Mouse (Mus musculus) retina, adult 2 months (tissue): Measurements from ENCODE around the gene Gm1043.

Source experiments
- DNase-seq: peaks from one replicate; pipeline ENCODE4 v3.0.0-alpha.2; 2012; ENCODE audit warnings: low read depth, low spot score

Gm1043 gene

DNA sequence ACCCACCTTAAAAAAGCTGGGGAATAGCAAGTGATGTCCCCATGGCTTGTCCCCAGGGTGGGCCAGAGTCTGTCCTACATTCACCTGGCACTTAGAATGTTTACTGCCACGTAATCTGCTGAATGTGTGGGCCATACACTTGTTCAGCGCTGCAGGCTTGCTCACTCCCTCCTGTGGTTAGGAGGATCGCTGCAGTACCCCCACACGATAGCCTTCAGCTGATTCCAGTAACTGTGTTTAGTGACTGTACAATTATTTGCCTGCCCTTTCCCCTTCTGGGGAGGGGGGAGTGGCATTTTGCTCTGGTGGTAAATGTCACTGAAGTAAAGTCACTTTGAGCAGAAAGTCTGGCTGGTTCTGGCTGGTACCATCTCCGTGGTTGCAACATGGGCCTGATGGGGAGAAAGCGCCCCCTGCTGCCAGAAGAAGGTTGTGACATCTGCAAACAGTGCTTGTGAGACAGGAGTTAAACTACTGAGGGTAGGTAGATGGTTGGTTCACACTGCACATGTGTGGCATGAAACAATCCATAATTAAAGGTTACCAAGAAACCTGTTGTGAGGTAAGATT, 24.2 kb downstream of the Gm1043 start:
- DNase-seq, result peak; percentile 33

DNA sequence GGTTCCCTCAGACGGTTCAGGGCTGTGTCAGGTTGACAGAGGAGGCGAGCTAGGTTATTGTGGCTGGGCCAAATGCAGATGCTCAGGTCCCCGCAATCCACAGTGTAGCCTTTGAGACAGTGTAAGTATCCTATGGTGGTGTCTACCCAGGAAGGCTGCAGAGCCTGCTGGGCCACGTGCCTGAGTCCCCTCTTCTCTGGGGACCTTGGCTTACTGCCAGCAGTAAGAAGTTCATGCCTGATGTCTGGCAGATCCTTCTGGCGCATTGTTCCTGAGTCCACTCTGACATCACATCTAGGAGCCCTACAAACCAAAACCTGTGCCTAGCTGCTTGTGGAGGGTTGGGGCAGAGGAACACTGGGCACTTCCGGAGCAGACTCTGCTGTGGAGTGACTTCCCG, 27.2 kb downstream of the Gm1043 start:
- no peak for DNase-seq

DNA sequence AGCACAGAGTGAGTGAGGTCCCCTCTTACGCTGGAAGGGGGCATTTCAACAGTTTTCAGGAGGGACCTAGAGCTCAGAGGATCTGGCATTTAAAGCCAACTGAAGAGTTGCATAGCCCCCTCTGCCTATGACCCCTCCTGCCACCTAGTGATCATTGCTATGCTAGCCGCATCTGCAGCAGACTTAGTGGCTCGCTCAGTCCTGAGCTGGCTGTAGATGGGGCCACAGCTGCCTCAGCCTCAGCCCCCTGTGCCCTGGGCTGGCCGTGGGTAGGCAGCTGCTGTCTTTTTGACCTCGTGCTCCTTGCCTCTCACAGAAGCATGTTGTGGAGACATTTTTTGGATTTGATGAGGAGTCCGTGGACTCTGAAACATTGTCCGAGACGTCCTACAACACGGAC, 32.0 kb downstream of the Gm1043 start:
- DNase-seq, result no peak

DNA sequence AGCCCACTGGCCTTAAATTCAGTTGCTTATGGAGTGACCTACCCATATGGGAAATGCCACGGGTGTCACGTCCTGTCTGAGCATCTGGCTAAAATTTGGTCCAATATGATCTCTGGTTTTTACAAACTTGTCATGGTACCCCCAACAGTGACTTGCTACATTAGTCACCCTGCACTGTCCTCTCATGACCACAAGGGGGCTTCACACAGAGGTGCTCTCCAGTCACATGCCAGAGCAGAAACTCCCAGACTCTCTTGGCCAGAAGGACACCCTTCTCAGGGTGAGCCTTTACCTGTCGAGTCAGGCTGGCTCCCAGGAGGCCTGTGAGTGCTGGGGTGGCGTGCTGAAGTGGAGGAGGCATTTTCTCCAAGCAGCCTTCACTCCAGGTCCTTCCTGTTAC, 33.1 kb downstream of the Gm1043 start:
- no peak for DNase-seq

DNA sequence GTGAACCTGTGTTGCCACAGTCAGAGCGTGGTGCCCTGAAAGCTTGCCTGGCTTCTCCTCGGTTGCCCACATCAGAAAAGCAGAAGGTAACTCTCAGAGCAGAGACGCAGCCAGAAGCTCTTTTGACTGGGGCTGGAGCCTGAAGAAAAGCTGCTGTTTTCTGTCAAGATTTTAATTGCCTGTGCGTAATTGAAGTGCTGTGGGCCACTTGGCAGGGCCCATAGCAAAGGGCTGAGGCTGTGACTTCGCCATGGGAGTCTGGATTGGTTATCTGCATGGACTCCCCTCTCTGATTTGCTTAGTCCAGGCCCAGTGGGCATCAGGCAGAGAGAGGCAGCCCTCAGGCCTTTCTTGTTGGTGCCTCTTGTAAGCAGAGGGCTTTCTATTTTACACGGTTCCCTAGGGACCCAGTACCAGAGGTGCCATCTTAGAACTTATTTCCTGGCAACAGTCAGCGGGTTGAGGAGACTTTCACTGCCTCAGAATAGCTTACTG, 36.1 kb downstream of the Gm1043 start:
- no peak for DNase-seq

DNA sequence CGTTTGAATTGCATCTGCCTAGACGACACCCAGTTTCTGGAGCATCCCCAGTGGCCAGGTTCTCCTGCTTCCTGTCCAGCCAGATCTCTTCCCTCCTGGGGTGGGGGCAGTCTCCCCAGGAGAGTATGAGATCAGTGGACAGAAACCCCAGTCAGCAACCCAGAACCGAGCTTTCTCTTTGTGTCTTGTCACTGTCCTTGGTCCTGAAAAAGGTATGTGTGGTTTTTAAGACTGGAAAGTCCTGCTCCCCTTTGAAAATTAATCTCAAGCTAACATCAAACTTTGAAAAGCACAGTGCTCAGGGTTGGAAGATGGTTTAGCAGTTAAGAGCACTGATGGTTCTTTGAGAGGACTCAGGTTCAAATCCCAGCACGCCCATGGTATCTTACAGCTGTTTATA, 46.7 kb downstream of the Gm1043 start:
- DNase-seq, result no peak

DNA sequence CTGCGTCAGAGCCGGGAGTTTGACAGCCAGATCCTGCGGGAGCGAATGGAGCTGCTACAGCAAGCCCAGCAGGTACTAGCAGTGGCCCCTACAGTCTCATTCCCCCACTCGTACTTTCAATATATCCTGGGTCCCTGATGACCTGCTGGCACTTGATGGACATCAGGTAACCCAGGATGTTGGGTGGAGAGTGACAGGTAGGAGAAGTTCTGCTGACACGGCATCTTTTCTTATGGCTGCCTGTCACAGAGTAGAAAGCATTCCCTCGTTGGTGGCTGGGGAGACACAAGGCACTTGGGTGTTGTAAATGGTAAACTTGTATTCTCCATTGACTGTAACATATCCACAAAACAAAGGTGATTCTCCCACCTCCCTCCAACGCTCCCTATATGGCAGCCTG, 56.6 kb downstream of the Gm1043 start:
- DNase-seq, result no peak

DNA sequence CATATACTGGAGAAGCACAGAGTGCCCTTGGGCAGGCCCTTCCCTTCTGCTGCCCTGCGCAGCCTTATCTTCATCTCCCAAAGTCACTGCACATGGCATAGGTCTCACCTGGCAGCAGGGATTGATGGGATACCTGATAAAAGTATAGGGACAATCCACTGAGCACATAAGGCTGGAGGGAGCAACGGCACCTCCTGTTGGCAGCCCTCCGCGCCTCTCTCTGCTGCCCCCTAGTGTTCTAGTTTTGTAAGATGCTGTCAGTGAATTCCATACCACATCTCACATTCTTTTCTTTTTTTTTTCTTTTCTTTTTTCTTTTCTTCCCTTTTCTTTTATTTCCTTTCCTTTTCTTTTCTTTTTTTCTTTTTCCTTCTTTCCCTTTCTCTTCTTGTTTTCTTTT, 62.4 kb downstream of the Gm1043 start:
- DNase-seq, result peak; percentile 36

DNA sequence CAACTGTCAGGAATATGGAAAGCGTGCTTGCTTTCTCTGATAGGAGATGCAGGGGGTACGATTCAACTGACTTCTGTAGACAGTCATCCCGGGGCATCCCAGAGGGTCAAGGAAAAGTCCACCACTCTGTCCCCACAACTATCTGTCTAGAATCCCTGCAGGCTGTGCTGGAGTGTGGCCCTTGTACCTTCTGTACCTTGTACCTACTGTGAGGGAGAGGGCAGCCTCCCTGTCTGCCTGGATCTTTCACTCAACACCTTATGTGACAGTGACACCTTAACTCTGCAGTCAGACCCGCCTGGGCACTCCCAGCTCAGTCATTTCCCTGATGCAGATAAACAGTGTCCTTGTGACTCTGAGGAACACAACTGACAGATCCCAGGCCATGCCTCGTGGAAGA, 65.5 kb downstream of the Gm1043 start:
- DNase-seq, result no peak

DNA sequence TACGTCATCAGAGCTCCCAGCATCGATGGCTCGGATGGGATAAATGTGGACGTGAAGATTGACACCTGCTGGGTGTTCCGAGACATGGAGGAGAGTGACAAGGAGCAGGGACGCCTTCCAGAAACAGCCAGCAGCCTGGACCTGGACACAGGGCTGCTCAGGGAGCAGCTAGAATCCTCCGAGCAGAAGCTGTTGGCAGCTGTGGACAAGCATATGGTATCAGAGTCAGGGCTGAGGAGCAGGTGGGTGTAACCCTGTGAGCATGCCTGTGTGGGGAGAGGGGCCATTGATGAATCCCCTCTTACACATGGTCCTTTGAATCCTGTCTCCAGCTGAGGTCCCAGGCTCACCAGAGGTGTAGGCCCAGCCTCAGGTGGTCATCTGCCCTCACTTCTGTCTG, 69.3 kb downstream of the Gm1043 start:
- DNase-seq, result no peak

DNA sequence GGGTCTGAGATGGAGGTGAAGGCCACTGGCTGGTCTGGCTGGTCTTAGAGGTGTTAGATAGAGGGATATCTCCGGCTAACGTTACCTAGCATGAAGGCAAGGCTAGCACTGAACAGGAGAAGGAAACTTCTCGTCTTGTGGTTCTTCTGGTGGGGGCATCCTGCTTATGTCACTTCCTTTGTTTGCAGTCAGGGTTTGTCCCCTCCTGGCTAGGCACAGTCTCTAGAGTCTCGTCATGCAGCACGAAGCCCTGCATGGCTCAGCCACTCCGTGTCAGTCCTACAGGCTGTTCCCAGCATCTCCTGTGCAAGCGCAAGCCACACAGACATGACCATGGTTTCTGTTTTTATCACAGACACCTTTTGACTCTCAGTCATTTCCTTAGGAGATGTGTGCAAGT, 73.2 kb downstream of the Gm1043 start:
- DNase-seq, result no peak

DNA sequence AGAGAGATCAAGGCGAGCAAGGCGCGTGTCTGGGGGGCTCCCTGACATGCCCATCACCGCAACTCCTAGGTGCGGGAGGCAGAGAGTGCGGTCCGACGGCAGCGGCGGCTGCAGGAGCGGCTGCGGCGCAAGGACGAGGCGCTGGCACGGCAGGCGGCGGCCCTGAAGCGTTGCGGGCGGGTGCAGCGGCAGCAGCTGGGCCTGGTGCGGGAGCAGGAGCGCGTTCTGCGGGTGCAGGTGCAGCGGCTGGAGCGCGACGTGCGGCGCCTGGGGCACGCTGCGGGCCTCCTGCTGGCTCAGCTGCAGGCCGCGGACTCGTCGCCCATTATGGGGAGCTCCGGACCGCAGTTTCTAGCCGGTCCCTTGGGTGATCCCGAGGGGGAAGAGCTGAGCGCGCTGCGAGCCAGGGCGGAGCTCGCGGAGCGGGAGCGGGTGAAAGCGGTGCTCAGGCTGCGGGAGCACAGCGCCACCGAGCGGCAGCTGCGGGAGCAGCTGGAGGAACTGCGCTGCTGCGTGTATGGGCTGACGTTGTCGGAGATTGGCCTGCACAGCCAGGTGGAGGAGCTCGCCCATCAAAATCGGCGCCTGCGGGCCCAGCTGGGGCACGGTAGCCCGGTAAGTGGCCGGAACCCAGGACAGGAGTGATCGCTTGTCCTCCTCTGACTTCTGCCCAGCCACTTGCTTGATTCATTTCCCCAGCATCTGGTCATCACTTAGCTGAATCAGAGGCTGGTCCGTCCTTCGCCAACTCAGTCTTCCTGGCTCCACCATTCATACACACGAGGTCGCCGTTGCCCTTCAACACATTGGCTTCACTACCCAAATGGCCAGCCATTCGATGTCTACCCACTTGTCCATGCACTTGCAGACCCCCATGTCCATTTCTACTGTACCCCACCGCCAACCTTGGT, 78.0 kb downstream of the Gm1043 start:
- DNase-seq, result peak; percentile 37

DNA sequence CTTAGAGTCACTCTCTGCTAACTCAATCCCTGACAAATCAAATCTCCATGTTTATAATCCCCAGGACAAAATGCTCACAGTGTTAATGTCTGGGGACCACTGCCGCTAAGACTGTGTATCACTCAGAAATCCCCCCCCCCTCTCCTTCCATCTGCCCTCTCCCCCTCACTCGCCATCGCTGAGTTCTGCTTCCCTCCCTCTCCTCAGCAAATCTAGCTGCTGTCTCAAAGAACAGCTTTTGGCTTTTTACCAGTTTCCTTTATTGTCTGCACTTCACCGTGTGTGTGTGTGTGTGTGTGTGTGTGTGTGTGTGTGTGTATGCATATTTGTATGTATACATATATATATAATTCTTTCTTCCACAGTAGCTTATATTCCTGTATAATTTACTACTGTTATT, 91.3 kb downstream of the Gm1043 start:
- no peak for DNase-seq

DNA sequence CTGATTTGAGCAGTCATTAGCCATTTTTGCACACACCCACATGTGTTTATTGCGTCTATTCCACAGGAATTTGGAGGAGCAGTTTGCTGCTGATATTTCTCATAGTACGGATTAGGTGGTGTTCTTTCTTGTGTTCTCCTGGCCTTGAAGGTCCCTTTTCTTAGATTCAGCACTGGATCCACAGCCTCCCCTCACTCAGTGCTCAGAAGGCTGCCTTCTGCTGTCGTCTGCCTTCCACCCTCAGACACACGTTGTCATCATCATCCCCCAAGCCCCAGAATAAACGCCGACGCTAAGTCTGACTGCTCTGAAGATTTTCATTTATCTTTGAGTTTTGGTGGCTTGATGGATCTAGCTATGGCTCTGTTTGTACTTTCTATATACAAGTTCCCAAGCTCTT, 91.9 kb downstream of the Gm1043 start:
- no peak for DNase-seq

DNA sequence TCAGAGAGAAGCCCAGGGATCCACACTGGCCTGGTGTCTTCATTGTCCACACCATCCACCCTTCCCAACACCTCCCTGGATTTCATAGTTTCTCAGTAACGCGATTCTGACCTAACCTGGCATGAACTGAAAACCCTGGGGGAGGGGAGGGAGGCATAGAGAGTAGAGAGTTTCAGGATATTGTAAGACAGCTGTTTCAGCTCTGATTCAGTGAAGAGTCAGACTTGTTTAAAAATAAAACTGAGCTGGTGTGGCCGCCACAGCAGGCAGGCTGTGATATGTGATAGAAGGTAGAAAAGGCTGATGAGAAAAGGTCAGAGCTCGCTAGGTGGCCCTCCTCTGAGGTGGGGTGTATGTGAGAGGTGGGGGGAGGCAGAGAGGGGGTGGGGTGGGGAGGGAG, 93.6 kb downstream of the Gm1043 start:
- DNase-seq, result no peak

DNA sequence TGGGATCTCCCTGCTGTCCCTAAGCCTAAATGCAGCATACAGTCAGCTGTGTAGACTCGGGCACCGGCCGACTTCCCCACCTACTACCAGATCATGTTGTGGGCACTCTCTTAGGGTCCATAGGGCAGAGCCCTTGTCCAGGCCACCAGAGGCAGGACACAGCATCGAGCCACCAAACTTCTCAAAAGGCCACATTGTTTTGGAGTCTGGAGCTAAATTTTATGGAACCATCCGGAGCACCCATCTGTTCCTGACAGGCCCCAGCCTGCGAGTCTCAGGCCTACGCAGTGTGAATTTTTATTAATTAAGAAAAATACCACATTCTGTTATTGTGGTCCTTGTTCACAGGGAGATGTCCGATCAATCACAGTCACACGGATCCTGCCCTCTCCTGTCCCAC, 94.7 kb downstream of the Gm1043 start:
- no peak for DNase-seq

DNA sequence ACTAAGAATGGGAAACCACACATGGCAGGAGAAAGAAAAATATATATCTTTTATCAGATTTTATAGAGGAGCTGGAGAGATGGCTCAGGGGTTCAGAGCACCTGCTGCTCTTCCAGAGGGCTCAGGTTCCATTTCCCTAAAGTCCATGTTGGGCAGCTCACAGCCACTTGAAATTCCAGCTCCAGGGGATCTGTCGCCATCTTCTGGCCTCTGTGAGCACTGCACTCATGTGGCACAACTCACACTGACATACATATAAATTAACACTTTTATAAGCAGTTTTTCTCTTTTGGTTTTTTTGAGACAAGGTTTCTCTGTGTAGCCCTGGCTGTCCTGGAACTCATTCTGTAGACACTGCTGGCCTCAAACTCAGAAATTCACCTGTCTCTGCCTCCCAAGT, 95.5 kb downstream of the Gm1043 start:
- DNase-seq, result no peak

DNA sequence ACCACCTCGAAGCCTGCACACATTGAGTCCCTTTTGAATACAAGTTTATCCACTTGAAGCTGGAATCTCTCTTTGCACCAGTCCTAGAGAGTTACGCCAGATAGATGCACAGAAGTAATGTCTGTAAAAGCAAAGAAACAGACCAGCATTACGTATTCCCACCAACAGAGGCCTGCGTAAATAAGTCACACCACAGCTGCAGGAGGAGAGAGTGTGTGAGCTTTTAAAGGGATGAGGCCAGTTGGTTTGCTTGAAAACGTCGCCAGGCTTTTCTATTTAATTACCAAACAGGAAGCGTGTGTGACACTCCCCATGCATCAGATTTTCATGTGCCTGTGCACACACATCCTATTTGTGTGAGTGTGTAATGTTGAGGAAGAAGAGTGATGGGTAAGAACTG, 99.4 kb downstream of the Gm1043 start:
- DNase-seq, result no peak

DNA sequence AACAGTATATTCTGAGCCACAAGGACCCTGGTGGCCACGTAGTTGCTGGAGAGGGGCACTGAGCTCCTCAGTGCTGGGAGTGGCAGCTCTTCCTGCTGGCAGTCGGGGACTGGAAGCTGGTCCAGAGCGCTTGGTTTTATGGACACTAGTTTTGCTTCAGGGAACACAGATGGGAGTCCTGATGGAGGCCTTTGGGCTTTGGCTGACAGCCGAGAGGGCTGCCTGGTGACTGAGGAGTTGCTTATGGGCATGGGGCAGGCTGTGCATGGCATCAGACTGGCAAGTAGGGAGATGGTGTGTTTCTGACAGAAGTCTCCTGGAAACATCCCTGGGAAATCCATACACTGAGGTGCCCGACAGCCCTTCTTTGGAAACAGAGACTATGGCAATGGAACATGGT, 105.2 kb downstream of the Gm1043 start:
- no peak for DNase-seq

DNA sequence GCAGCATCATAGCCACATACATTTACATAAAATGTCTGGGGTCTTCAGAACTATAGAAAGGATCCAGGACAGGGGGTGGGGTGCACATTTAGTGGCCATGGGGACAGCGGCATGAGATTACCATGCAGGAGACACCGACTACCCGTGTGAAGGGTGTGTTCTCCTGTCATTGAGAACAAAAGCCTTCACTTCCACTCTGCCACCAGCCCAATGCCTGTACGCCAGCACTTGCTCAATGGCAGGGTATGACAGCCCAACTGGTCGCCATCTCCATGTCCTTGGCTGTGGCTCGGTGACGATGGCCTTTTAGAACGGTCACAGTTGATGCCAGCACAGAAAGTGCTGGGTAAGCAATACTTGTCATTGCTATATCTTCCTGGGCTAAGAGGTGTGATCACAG, 111.0 kb downstream of the Gm1043 start:
- DNase-seq, result no peak

DNA sequence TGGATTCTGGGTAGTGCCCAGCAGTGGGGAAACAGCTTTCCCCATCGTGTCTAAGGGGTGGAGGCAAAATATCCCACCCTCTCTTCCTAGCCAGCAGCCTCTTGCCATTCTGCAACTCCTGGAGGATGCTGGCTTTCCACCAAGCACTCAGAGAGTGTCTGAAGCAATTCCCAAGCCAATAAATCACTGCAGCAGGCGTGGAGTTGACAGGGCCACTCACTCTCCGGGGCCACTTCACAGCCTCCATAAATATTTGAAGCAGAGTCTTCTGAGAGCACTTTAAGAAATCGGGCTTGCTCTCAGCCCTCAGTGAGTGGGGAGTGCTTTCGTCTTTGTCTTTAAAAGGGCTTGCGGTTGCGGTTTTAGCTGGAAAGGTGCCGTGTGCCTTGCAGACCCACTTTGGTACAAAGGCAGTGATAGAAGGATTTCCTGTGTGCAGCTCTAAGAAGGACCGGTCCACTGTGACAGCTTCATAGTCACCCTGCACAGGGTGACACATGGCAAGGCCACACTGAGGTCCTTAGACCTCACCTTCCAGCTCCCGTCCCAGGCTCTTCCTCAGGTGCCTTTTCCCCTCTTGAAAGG, 111.6 kb downstream of the Gm1043 start:
- DNase-seq, result no peak

DNA sequence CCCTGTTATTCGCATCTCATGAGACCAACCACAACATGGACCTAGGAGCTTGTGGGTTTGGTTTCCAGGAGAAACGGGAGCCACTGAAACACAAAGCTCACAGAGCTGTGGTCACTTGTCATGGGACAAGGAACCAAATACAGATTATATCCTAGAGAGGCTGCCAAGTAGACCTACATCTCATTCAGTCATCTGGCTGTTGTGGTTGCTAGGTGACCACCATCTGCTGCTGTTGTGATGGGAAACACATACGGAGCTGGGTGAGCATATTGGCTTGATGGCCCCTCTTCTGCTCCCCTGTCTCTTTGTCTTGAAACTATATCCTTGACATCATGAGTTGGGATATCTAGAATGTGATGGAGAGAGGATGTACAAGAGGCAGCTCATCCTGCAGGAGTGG, 112.3 kb downstream of the Gm1043 start:
- DNase-seq, result no peak
